Mouse (Mus musculus): ENCODE data around the gene Pcsk4.

- TF ChIP-seq CTCF (IDR thresholded peaks at IDR 0.05; ENCODE audit: insufficient read depth, low read depth, low read length) (no peak), POLR2A (IDR thresholded peaks at IDR 0.05; ENCODE audit: insufficient read depth, low read depth, low read length) (no peak)
Observed at GRCm38 (mm10) chr10:80296824-80297223, 32.5 kb downstream of the Pcsk4 start.
